Mouse (Mus musculus): ENCODE measurements around the gene Gm4792. TPM values are rescaled to one million over a fixed set of nuclear protein-coding genes. Genes with fewer than 3 reads are reported as not detected.

Gene Gm4792
- total RNA-seq, 2 experiments from 2014 or later, result not detected

- no peak for ATAC-seq (replicated peaks; ENCODE audit: poor library complexity)
Observed at GRCm38 (mm10) chr10:94304064-94304657, 5.7 kb upstream of the Gm4792 start.

GRCm38 (mm10) chr10:94299301-94299700 is 798 bp upstream of the Gm4792 start:
- no peak for ATAC-seq (replicated peaks; ENCODE audit: poor library complexity)

GRCm38 (mm10) chr10:94295923-94296605 is 2.4 kb downstream of the Gm4792 start:
- ATAC-seq (replicated peaks; ENCODE audit: poor library complexity), result no peak

GRCm38 (mm10) chr10:94294933-94295750 is 3.4 kb downstream of the Gm4792 start:
- ATAC-seq (replicated peaks; ENCODE audit: poor library complexity), result no peak

GRCm38 (mm10) chr10:94294437-94294836 is 4.1 kb downstream of the Gm4792 start:
- no peak for ATAC-seq (replicated peaks; ENCODE audit: poor library complexity)

GRCm38 (mm10) chr10:94282797-94283196 is 15.7 kb downstream of the Gm4792 start:
- no peak for ATAC-seq (replicated peaks; ENCODE audit: poor library complexity)

GRCm38 (mm10) chr10:94282179-94282578 is 16.3 kb downstream of the Gm4792 start:
- ATAC-seq (replicated peaks; ENCODE audit: poor library complexity), result no peak

GRCm38 (mm10) chr10:94276511-94276910 is 22.0 kb downstream of the Gm4792 start:
- ATAC-seq (replicated peaks; ENCODE audit: poor library complexity), result no peak

GRCm38 (mm10) chr10:94275321-94275720 is 23.2 kb downstream of the Gm4792 start:
- no peak for ATAC-seq (replicated peaks; ENCODE audit: poor library complexity)

GRCm38 (mm10) chr10:94265656-94266542 is 32.6 kb downstream of the Gm4792 start:
- ATAC-seq (replicated peaks; ENCODE audit: poor library complexity), result no peak

GRCm38 (mm10) chr10:94263211-94263610 is 35.3 kb downstream of the Gm4792 start:
- no peak for ATAC-seq (replicated peaks; ENCODE audit: poor library complexity)

GRCm38 (mm10) chr10:94262646-94263045 is 35.9 kb downstream of the Gm4792 start:
- ATAC-seq (replicated peaks; ENCODE audit: poor library complexity), result no peak

GRCm38 (mm10) chr10:94260544-94260943 is 38.0 kb downstream of the Gm4792 start:
- ATAC-seq (replicated peaks; ENCODE audit: poor library complexity), result peak; percentile 70

- ATAC-seq (replicated peaks; ENCODE audit: poor library complexity), result no peak
Observed at GRCm38 (mm10) chr10:94256518-94256917, 42.0 kb downstream of the Gm4792 start.

GRCm38 (mm10) chr10:94255744-94256143 is 42.8 kb downstream of the Gm4792 start:
- ATAC-seq (replicated peaks; ENCODE audit: poor library complexity), result no peak

GRCm38 (mm10) chr10:94254766-94255165 is 43.7 kb downstream of the Gm4792 start:
- no peak for ATAC-seq (replicated peaks; ENCODE audit: poor library complexity)

- no peak for ATAC-seq (replicated peaks; ENCODE audit: poor library complexity)
Observed at GRCm38 (mm10) chr10:94253260-94253807, 45.2 kb downstream of the Gm4792 start.

- ATAC-seq (replicated peaks; ENCODE audit: poor library complexity), result peak; percentile 96
Observed at GRCm38 (mm10) chr10:94249575-94250456, 48.7 kb downstream of the Gm4792 start.

- ATAC-seq (replicated peaks; ENCODE audit: poor library complexity), result no peak
Observed at GRCm38 (mm10) chr10:94247748-94248349, 50.7 kb downstream of the Gm4792 start.
